ENCODE assay signal across 1 mouse cellular context in genomic region chr1:36281849-36282248, GRCm38 (mm10).
TF ChIP-seq lines count a peak whose summit lies in the region.

No protein-coding gene starts in this region.

TF ChIP-seq in CH12.LX, 34 proteins besides CTCF, POLR2A, EP300 and RAD21 (continued from another document):
- TF ChIP-seq JUND (conservative IDR thresholded peaks at IDR 0.05; ENCODE audit: low read depth, low read length) (no peak; the same call in 1 of the 2 replicates), MAZ (IDR thresholded peaks at IDR 0.05; ENCODE audit: low read depth, low read length) (no peak), SIN3A (IDR thresholded peaks at IDR 0.05; ENCODE audit: low read length) (peak; percentile 82), TBP (conservative IDR thresholded peaks at IDR 0.05; ENCODE audit: low read depth, low read length) (no peak), MYC (IDR thresholded peaks at IDR 0.05; ENCODE audit: low read depth, low read length) (peak; percentile 66; the same call in 1 of the 2 replicates), TCF12 (IDR thresholded peaks at IDR 0.05; ENCODE audit: low read depth, low read length) (peak; percentile 81), SMC3 (IDR thresholded peaks at IDR 0.05; ENCODE audit: low read depth, low read length) (peak; percentile 13; the same call in 1 of the 2 replicates)
TF ChIP-seq in CH12.LX: peak in this region for 13.
